Mouse (Mus musculus): ENCODE measurements around the gene Asb16. TPM values are rescaled to one million over a fixed set of nuclear protein-coding genes. Genes with fewer than 3 reads are reported as not detected.

Gene Asb16
- not detected for polyA plus RNA-seq (2017; shearing (Covaris generic))

DNA sequence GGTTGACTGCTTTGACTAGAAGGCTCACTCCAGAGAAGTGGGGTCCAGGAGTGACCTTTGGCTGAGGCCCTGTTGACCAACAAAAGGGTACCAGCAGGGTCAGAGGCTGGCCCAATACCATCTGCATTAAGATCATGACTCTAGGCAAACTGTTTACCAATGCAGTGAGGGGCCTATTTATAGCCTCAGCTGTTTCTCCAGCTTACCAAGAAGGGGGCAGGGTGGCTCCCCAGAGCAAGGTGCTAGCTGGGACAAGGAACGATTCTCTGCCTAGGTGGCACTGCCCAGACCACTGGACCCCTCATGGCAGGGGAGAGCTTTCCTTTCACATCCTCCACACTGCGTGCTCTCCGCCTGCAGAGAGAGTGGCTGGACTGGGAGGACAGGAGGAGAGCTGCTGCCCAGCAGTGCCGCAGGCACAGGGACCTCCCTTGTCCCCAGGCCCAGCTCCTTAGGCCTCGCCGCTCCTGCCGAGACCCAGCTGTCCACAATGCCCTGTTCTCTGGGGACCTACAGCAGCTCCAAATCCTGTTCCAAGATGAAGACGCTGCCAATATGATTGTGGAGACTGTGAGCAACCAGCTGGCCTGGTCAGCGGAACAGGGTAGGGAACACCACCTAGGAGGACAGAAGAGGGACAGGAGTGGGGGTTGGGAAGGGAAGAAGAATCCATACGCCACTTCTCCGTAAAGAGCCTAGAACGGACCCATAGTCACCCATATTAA lies at the start of gene Asb16:
Gene Asb16 (plus strand): TSS at position 224 of the 725 bp plus-strand sequence.
- no peak for ATAC-seq

DNA sequence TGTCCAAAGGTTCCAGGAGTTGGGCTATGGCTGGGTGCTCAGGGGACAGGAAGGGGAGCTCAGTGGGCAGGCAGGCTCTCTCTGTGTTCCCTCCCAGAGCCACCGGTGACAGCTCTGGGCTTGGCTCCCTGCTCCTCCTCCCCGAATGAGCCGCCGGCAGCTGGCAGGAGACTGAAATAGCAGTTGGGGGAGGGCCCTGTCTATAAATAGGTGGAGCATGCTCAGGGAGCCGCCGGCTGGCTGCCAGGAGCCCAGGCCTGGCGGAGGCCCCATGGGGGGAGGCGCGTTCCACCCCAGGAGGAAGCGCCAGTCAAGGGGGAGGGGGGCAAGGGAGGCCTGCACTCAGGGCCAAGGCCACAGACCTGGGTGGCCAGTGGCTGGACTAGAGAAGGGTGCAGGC lies 49.8 kb upstream of the Asb16 start:
- peak; percentile 84 for ATAC-seq

DNA sequence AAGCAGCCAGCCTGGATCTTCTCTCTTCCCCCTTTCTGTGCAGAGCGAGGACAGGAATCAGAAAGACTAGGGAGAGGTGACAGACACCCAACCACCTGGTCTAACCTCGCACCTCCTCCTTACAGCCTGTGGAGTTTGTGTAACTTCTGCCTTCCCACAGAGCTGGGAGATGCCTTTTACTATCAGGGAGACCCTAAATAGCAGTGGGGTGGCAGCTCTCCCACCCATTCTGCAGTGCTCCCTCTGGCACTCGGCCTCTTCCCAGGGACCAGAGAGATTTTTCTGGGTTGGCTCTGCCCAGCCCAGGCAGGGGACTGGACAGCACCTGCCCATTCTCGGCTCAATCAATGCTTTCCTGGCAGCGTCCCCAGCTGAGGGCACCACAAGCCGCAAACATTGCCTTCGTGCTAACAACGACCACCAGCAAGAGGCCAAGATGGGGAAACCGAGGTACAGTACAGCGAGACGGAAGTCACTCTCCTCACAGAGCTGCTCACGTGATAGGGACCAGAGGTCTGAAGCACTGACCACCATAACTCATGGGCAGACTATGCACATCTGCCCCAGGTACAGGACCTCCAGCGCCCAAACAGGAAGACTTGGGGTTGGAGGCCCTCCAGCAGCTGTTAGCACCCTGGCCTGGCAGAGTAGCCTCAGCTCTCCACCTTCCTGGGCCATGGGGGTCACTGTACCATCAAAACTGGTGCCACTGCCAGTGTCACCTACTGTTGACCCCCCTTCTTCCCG lies 49.1 kb upstream of the Asb16 start:
- ATAC-seq = no peak

DNA sequence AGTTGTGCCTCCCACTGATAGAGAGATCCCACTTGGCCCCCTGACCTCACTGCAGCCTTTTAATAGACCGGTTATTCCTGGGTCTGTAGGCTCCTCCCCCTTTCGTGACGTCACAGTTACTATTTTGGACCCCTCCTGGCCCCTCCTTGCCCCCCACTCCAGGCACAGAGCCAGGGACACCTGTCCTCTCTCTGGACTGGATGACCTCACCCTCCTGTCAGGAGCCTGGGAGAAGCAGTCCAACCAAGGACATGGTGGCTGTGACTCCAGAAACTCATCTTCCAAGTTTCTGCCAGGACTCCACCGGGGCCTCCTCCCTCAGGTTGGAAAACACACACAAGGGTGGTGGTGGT lies 48.6 kb upstream of the Asb16 start:
- ATAC-seq = no peak

DNA sequence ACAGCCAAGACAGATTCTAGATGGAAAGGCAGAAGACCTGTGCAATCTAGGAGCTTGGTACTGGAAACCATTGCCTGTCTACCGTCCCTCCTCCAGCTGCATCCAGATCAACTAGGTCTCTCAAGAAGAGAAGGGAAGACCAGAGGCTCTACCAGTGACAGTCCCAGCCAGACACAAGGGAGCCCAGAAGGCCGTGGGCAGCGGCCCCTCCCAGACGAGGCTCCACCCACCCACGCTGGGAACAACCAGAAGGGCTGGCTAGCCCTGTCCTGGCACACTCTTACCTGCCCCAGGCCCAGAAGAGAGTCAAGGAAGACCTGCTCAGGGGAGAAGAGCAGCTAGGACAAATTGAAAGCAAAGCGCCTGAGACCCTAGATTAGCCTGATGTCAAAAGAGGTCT lies 48.1 kb upstream of the Asb16 start:
- ATAC-seq = no peak

DNA sequence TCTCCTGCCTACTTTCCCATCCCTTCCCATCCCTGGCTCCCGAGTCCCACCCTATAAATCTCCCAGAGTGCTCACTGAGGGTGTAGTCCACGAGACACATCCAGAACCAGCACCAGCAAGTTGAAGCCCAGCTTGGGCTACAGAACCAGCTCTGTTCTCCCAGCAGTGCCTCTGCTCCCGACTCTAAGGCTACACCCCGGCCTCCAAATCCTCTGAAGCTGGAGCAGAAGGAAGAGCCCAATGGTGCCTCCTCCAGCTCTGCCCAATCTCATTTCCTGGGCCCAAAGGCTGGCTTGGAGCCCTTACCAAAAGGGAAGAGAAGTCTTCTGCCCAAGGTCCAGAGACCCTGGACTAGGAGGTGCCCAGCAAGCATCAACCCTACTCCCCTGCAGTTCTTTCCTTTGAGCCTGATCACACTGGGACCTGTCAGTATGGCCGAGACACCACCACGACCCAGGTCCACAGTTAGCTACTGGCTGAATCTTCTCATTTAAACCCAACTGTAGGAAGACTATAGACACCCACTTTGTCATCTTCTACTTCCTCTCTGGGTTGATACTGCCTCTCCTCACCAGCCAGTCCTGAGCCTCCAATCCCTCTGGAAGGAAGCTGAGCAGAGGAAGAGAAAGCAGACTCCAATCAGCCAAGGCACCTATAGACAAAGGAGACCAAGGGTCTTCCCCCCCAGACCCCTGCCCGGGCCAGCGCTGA lies 47.1 kb upstream of the Asb16 start:
- ATAC-seq = no peak

DNA sequence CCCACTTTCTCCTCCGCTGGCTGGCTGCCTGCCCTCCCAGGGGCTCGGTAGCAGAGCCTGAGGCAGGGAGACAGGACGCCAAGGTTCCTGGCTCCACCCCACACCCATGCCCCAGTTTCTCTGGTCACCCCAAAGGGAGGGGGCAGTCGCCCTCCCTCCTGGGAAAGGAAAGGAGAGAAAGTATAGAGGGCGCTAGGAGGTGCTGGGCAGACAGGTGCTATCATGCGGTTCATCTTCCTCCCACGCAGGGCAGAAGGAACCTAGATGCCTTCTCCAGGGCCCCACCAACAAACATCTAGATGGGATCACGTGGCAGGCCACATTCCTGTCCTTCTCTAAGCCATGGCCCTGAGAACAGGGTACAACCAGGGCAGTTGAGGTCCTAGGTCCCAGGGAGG lies 46.6 kb upstream of the Asb16 start:
- ATAC-seq = no peak

DNA sequence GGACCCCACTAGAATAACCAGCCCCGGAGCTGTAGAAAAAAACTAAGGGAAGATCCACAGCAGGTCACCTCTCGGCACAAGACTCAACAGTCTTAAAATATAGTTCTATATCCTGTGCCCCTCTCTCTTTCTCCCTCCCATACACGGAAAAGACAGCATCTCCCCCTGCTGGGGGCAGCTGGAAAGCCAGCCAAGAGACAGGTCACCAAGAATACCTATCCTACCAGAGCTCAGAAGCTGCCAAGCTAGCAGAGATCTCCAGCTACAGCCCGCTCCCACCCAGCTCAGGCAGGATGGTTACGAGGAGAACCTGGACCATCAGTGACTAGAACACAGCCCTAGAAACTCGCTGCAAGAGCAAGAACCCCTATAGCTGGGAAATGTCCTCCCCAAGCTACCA lies 45.4 kb upstream of the Asb16 start:
- peak; percentile 50 for ATAC-seq

DNA sequence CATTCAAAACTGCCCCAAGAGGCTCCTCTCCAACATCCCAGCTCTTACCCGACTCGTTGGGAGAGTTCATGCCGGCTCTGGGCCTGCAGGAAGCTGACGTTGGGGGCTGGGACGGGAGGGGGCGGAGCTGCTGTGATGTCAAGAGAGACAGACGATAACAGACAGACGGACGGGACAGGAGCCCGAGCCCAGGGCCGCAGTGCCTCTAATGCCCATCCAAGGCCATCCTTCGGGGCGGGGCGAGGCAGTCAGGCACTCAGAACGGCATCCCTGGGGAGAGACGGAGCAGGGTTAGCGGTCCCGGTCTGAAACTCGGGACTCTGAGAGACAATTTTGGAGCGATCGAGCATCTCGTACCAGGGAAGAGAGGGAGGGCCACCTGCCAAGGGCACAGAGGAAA lies 43.9 kb upstream of the Asb16 start:
- ATAC-seq = no peak

DNA sequence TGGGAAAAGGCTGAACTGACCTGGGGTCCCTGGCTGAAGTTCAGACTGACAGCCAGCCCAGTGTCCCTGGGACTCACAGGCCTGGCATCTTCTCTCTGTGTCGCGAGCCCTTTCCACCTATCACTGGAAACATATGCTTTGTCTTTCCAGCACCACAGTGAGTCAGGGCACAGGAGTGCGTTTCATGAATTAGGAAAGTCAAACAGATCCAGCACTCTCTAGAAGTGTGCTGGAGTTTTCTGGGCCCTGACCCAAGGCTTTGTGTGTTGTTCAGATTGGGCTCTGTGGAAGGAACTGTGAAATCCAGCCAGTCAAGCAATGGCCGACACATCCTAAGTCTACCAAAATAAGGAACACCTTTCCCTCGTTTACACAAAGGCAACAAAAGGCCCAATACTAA lies 43.3 kb upstream of the Asb16 start:
- no peak for ATAC-seq

DNA sequence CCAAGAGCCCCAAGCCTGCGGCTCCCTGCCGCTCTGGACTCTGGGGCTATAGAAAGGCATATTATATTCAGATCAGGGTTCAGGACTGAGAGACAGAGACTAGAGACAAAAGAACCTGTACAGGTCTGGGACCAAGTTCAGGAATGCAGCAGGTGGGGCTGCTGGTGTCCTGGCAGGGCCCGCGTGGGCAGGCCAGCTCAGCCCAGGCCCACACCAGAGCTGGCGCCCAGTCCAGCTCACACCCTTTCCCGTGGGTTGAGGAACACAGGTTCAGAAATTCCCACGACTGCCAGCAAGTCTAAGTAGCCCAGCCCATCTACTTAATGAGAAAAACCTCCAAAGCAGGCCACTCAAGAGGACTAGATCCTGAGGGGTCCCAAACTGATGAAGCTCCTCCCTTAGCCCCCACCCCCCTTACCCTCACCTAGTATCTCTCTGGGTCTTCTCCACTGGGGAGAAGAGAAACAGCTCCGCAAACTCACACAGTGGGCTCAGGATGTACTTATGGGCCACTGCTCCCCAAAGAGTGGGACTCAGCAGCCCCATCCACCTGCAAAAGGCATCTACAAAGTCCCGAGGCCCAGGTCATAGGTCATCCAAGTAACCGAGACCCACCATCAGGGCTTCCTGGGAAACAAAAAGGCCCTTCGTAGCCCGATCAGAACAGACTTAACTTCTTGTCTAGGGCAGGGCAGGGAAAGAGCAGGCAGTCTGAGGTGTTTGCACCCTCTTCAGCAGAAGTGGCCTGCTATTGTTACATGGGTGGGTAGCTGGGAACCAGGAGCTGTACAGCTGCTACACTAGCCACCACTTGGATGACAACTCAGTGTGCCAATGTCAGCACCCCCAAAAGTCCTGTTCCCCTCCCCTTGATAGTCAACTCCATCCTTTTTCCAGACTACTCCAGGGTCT lies 42.2 kb upstream of the Asb16 start:
- no peak for ATAC-seq

DNA sequence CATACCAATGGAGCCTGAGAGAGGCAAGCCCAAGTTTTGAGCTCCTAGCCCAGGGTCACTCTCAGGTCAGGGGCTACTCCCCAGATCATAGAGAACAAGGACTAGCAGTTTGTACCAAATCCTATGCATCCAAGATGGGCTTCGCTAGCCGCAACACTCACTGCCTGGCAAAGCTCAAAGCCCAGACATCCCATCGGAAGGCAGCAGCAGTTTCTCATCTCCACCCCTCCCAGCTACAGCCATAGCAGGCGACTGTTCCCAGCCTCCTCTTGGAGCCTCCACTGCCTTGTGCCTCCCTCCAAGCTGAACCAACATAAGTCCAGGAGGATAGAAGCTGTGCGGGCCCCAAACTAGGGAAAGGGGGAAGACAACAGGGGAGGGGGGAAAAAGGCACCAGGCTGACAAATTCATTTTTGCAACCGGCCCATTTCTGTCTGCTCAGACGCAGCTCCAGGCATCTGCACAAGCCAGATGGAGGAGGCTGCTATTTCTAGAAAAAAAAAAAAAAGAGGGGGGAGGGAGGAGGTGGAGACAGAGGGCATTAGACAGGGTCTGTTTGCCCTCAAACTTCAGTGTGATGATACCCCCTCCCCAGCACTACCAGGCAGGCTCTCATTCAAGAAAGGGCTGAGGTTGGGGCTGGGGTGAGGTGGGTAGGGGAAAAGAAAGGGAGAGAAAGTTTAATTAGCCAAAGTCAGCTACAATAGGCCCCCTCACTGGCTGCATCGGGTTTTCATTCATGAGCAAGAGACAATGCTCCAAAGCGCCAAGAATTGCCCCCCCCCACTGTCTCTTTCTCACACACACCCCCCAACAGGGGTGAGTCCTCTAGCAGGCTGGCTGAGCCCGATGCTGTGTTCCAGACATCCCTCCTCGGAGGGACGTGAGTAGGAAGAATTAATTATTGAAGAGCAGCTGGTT lies 41.0 kb upstream of the Asb16 start:
- no peak for ATAC-seq

DNA sequence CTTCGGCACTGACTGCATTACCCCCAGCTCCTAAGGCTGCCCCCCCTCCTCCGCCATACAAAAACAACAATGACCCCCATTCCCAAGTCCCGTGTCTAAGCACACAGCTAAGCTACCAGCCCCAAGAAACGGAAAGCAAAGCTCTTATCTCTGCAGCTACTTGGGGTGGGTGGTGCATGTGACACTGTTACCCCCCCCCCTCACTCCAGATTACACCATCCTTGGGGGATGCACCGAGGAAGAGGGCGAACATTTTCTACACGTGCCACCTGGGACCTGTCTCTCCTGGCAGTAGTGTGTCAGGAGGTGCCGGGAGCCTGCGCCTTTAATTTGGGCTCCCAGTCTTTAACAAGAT lies 40.4 kb upstream of the Asb16 start:
- no peak for ATAC-seq

DNA sequence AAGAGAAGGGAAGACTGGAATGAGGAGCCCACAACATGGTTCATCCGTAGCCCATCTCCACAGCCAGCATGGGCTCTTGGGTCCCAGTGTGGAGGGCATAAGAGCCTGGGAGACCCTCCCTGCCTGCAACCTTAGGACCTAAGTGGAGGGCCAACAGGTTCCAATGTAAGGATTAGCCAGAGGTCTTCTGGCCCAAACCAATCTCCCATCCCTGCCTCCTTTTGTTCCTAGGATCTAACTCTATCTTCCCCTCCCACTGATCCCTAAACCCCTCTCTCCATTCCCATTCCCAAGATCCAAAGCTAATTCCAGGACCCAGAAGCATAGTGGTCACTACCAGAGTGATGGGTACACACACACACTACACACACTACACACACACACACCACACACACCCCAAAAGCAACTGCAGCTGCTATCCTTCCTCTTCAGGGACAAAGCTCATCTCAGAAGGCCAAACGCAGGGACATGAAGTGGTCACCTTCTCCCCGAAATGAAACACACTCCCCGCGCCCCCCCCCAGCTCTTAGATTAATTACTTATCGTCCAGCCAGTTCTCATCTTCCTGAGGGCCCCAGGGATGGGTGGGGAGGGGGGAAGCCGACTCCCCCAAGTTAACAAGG lies 39.8 kb upstream of the Asb16 start:
- no peak for ATAC-seq

DNA sequence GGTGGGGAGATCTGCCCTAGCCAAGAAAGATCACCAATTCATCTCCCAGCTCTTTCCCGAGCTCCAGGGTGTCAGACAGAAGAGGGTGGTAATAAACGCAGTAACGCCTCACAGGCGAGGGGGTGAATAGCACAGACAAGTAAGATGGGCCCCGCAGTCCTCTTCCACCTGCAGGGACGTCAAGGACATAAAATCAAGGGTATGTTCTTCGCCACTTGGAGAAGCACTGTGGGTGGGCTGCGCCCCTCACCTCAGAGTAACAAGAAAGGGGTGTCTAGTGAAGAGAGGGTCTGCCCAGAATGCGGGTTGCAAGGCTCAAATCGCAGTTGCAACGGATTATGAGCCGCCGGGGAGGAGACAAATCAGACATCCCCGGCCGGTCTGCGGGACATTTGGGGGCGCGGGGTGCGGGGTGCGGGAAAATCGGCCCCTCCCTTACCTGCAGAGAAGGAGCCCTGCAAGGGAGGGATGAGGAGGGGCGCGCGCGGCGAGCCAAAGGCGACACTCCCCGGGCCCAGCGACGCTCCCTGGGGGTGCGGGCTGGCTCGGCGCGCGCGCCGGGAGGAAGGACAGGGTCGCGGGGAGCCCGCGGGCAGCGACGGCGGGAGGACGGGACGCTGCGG lies 39.1 kb upstream of the Asb16 start:
- ATAC-seq = peak; percentile 29

DNA sequence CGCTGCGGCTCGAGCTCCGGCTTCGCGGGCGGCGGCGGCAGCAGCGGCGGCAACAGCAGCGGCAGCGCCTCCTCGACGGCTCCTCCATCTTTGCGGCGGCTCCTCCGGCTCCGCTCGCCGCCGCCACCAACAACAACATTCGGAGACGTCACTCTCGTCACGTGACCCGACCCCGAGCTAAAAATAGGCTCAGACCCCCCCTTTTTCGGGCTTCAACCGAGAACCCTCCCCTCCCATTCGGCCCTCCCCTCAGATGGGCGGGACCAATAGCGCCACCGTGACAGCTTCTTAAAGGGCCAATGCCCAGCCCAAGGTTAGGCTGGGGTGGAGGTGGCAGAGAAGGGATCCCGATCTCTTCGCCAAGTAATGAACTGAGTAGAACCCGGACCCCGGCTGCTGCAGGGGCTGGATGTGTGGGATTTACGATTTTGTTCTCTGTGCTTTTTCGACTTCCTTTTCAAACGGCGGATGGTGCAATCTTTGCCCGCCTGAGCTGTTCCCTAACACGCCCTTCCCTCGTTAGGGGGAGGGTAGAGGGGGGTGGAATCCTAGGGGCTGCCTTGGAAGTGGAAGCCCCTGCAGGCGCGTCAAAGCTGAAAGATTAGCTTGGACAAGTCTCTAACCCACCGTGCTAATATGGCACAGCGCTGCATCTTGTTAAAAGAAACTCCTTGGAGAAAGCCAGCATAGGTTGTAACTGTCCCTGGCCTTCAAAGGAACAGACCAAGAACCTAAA lies 38.4 kb upstream of the Asb16 start, which contains the start of gene Hdac5:
Gene Hdac5 (minus strand): TSS at position 161 of the 736 bp plus-strand sequence.
- ATAC-seq = peak; percentile 86

DNA sequence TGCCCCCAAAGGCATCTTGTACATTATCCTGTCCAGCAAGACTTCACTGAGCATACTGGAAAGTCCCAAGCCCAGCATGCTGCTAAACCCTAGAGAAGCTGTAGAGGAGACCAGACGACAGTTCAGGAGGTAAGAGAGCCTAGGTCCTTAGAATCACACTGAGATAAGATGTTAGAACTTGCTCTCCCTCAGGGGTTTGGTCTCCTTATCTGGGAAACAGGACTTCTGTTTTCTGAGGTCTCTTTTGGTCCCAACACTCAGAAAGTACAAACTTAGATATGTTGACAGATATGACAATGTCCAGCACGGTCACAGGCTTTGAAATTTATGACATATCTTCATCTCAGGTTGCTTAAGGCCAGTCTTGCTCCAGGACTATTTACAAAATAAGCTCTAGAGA lies 32.5 kb upstream of the Asb16 start:
- no peak for ATAC-seq

DNA sequence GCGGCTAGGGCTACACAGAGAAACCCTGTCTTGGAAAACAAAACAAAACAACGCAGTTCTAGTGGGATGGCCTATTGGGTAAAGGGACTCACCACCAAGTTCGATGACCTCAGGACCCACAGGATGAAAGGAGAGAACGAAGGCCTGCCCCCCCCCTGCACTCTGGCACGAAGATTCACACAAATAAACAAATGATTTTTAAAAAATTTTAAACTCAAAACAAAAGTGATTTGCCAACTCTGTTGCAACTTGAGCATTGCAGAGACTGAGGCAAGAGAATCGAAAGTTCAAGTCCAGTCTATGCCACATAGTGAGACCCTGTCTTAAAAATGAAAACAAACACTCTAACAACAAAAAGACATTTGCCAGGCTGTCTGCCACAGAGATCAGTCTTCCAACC lies 27.9 kb upstream of the Asb16 start:
- no peak for ATAC-seq

DNA sequence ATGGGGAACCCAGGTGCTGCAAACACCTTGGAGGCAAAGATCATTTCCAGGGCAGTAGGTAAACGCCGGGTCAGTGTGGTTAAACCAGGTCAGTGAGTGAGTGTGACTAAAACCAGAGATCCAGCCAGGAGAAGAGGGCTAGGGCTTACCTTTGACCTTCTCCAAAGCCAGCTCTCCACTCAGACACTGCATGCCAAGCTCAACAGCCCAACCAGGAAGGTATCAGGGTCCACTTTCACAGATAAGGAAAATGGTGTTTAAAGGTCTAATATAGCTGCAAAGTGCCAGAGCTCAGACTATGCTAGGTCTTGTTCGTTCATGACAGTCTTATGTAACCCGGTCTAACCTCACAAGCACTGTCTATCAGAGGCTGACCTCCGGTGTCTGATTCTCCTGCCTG lies 27.3 kb upstream of the Asb16 start:
- no peak for ATAC-seq

DNA sequence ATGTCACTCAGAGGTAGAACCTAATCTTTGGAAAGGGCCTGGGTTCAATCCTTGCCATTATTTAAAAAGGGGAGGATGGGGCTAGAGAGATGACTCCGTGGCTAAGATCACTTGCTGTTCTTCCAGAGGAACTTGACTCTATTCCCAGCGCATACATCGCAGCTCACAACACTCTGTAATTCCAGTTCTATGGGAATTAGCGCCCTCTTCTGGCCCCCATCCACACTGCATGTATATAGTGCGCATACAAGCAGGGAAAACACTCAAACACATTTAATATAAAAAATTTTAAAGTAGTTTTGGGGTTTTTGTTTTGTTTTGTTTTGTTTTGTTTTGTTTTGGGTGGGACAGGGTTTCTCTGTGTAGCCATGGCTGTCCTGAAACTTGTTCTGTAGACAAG lies 26.7 kb upstream of the Asb16 start:
- no peak for ATAC-seq
